In genomic region chrX:7566352-7566751, GRCm38 (mm10) we compare ENCODE assay signal across 32 mouse cellular contexts. TPM values are rescaled to one million over a fixed set of nuclear protein-coding genes. Genes with fewer than 3 reads are reported as not detected.
A peak's percentile ranks its signal among the peaks of the same experiment; 100 is the strongest.
DNase-seq lines count a peak whose midpoint lies in the region; ATAC-seq and TF ChIP-seq lines count a peak whose summit lies in the region.
"Had no signal": no experiment of that assay in that cellular context is flagged by ENCODE, and none has a peak within 500 bp of the region (broad histone marks: within the 10 kb centered on the region; RNA-seq: fewer than 3 reads in every experiment).

No protein-coding gene starts in this region.

- H3K27ac ChIP-seq in cerebellum, adult 2 months (ENCODE audit: insufficient read depth, low read length): no peak overlapping the region
- H3K27ac ChIP-seq: embryonic facial prominence, embryonic 10.5 days; forebrain, embryonic 10.5 days; hindbrain, embryonic 14.5 days; intestine, embryonic 15.5 days; left cerebral cortex, adult 2 months; liver, embryonic 13.5 days; neural tube, embryonic 13.5 days had no signal

- WGBS in cerebellum, adult 2 months: 88% methylated on average over 6 of the region's 6 CpGs

- H3K9me3 ChIP-seq in megakaryocyte, embryonic 14.5 days: no peaks in the 10 kb centered on the region
- H3K9me3 ChIP-seq: embryonic facial prominence, embryonic 10.5 days; forebrain, embryonic 10.5 days; intestine, embryonic 15.5 days; liver, embryonic 13.5 days; neural tube, embryonic 13.5 days had no signal

- peaks cover 57% of the 10 kb centered on the region for H3K4me1 ChIP-seq in megakaryocyte, embryonic 14.5 days
- peaks cover 4% of the 10 kb centered on the region for H3K4me1 ChIP-seq in cerebellum, adult 2 months (ENCODE audit: control insufficient read depth, insufficient read depth, low read length)
- H3K4me1 ChIP-seq: embryonic facial prominence, embryonic 10.5 days; intestine, embryonic 15.5 days had no signal

- H3K27me3 ChIP-seq in megakaryocyte, embryonic 14.5 days (replicated peaks): no peaks in the 10 kb centered on the region
- H3K27me3 ChIP-seq in cerebellum, adult 2 months (ENCODE audit: control insufficient read depth, insufficient read depth, low read length): no peaks in the 10 kb centered on the region
- H3K27me3 ChIP-seq: intestine, embryonic 15.5 days; liver, embryonic 13.5 days; neural tube, embryonic 13.5 days had no signal

- peak; percentile 82 for DNase-seq in CD4-positive, CD25-positive, alpha-beta regulatory T cell, adult 2 months (ENCODE audit: low read depth, low spot score)
- DNase-seq in naive thymus-derived CD4-positive, alpha-beta T cell, adult 2 months (ENCODE audit: low read depth): peak; percentile 65
- DNase-seq in spleen, postnatal 14 days (ENCODE audit: low spot score in 2 of 2): no peak
- DNase-seq in cerebellum, adult 2 months: no peak
- DNase-seq: adrenal gland, postnatal 10 days; cerebellum, adult 8-10 months; gastrocnemius, postnatal 36 days; heart, postnatal 36 days; kidney, adult 8-10 months; kidney, postnatal 10 days; liver, embryonic 13.5 days; lung, embryonic 14.5 days; midbrain, embryonic 14.5 days; retina, postnatal 1 day; right cerebral cortex, postnatal 25 days; spleen, adult 18-20 months had no signal

- TF ChIP-seq CTCF in cerebellum, adult 2 months (IDR thresholded peaks at IDR 0.05; ENCODE audit: borderline replicate concordance, insufficient read depth, low read depth, low read length): no peak

- ATAC-seq in megakaryocyte, adult 5-6 weeks (ENCODE audit: poor library complexity, severe bottlenecking): no peak
- ATAC-seq in activated CD4-positive, CD25-positive, alpha-beta regulatory T cell, adult 4 months: peak; percentile 53
- ATAC-seq: intestine, embryonic 15.5 days; Patski had no signal

- peaks cover 4% of the 10 kb centered on the region for H3K36me3 ChIP-seq in megakaryocyte, embryonic 14.5 days (replicated peaks; ENCODE audit: low read length)
- H3K36me3 ChIP-seq: embryonic facial prominence, embryonic 10.5 days; forebrain, embryonic 10.5 days; intestine, embryonic 15.5 days; liver, embryonic 13.5 days; neural tube, embryonic 13.5 days had no signal

- peak overlapping the region; percentile 65 for H3K4me3 ChIP-seq in megakaryocyte, embryonic 14.5 days (replicated peaks)
- H3K4me3 ChIP-seq in cerebellum, adult 2 months (replicated peaks; ENCODE audit: insufficient read depth, low read depth, low read length): no peak overlapping the region
- H3K4me3 ChIP-seq: embryonic facial prominence, embryonic 10.5 days; forebrain, embryonic 10.5 days; intestine, embryonic 15.5 days; left cerebral cortex, adult 2 months; liver, embryonic 13.5 days; neural tube, embryonic 13.5 days had no signal

- no peak for TF ChIP-seq POLR2A in cerebellum, adult 2 months (IDR thresholded peaks at IDR 0.05; ENCODE audit: borderline replicate concordance, insufficient read depth, low read length)

RNA-seq across cellular contexts. Expression of gene Foxp3, which starts 7.1 kb away (rescaled TPM):
- polyA plus RNA-seq in megakaryocyte, embryonic 14.5 days (2012; ENCODE audit: insufficient read depth, low replicate concordance): 3.1 TPM in 1 of 2 replicates, not detected in the other
- 0.41 TPM in 1 of 2 replicates, not detected in the other for total RNA-seq in megakaryocyte, adult 5-6 weeks (2015)
- 0.49 and 0.66 TPM in 2 replicates for total RNA-seq in megakaryocyte, adult 5-6 weeks (2017)
- 10 to 100 TPM; 31.5 to 37.6 TPM for polyA plus RNA-seq in activated CD4-positive, CD25-positive, alpha-beta regulatory T cell, adult 4 months (2017; shearing (Covaris generic))
- 0.03 TPM in 1 of 2 replicates, not detected in the other for polyA plus RNA-seq in cerebellum, adult 2 months (2012; rRNA removed)
- total RNA-seq: heart, adult 8-10 months; heart, postnatal 36 days; left cerebral cortex, adult 2 months; left cerebral cortex, postnatal 36 days had no signal
- polyA plus RNA-seq: heart, embryonic 14.5 days; intestine, embryonic 15.5 days; lung, embryonic 14.5 days had no signal

RNA-seq across cellular contexts. Expression of gene Ppp1r3f, which starts 7.7 kb away (rescaled TPM):
- 0.54 and 1.3 TPM in 2 replicates for polyA plus RNA-seq in megakaryocyte, embryonic 14.5 days (2012; ENCODE audit: insufficient read depth, low replicate concordance)
- 0.05 and 0.09 TPM in 2 replicates for total RNA-seq in megakaryocyte, adult 5-6 weeks (2015)
- total RNA-seq in megakaryocyte, adult 5-6 weeks (2017): 0.53 and 0.55 TPM in 2 replicates
- polyA plus RNA-seq in activated CD4-positive, CD25-positive, alpha-beta regulatory T cell, adult 4 months (2017; shearing (Covaris generic)): 1 to 10 TPM; 4.4 to 6.5 TPM
- 20.6 and 21.4 TPM in 2 replicates for polyA plus RNA-seq in cerebellum, adult 2 months (2012; rRNA removed)

RNA-seq across cellular contexts. Expression of gene Ccdc22, which starts 39.0 kb away (rescaled TPM):
- 19.9 and 25.1 TPM in 2 replicates for polyA plus RNA-seq in megakaryocyte, embryonic 14.5 days (2012; ENCODE audit: insufficient read depth, low replicate concordance)
- total RNA-seq in megakaryocyte, adult 5-6 weeks (2015): 9.5 and 12.3 TPM in 2 replicates
- total RNA-seq in megakaryocyte, adult 5-6 weeks (2017): 20.2 and 26.4 TPM in 2 replicates
- 1 to 10 TPM; 7.3 to 9.1 TPM for polyA plus RNA-seq in activated CD4-positive, CD25-positive, alpha-beta regulatory T cell, adult 4 months (2017; shearing (Covaris generic))
- polyA plus RNA-seq in cerebellum, adult 2 months (2012; rRNA removed): 31.7 and 33.4 TPM in 2 replicates

RNA-seq across cellular contexts. Expression of gene Cacna1f, which starts 40.5 kb away (rescaled TPM):
- polyA plus RNA-seq in megakaryocyte, embryonic 14.5 days (2012; ENCODE audit: insufficient read depth, low replicate concordance): 0.03 TPM in 1 of 2 replicates, not detected in the other
- total RNA-seq in megakaryocyte, adult 5-6 weeks (2015): 0.40 and 0.59 TPM in 2 replicates
- 0.07 and 0.37 TPM in 2 replicates for total RNA-seq in megakaryocyte, adult 5-6 weeks (2017)
- not detected for polyA plus RNA-seq in activated CD4-positive, CD25-positive, alpha-beta regulatory T cell, adult 4 months (2017; shearing (Covaris generic))
- polyA plus RNA-seq in cerebellum, adult 2 months (2012; rRNA removed): 0.08 and 0.13 TPM in 2 replicates
- total RNA-seq: adrenal gland, postnatal 10 days; gastrocnemius, adult 18-20 months; gastrocnemius, postnatal 36 days; heart, adult 8-10 months; heart, postnatal 36 days; layer of hippocampus, postnatal 10 days had no signal
- polyA plus RNA-seq: C2C12; forebrain, embryonic 10.5 days; heart, embryonic 14.5 days; hindbrain, embryonic 14.5 days; intestine, embryonic 15.5 days; liver, embryonic 13.5 days; Patski had no signal

Comparison
In these comparisons a context has a peak if more than half of its experiments do, and no peak if none do; other contexts are left out.
1. DNase-seq: peak in CD4-positive, CD25-positive, alpha-beta regulatory T cell, adult 2 months (single experiment) and naive thymus-derived CD4-positive, alpha-beta T cell, adult 2 months (single experiment); none in spleen, postnatal 14 days (0 of 2) and cerebellum, adult 2 months (0 of 2).